Mouse (Mus musculus) megakaryocyte, embryonic 14.5 days (primary cell): ENCODE measurements around the gene Glod5. TPM values are rescaled to one million over a fixed set of nuclear protein-coding genes. Genes with fewer than 3 reads are reported as not detected.
"Not testable (repeated sequence)": the region's sequence is repeated elsewhere in the genome, so short reads cannot be mapped to it uniquely, and the experiment has no call there.

ENCODE experiments used
- H3K27me3 ChIP-seq: replicated peaks from 2 replicates; pipeline ENCODE3; 2012; ENCODE audit warnings: inconsistent platforms
- H3K36me3 ChIP-seq: replicated peaks from 2 replicates; pipeline ENCODE3; 2012; ENCODE audit warnings: low read length, inconsistent platforms, mixed read lengths
- H3K4me1 ChIP-seq: 2 replicates; pipeline ENCODE4 v1.6.1; 2012; ENCODE audit warnings: inconsistent platforms
- H3K4me3 ChIP-seq: replicated peaks from 2 replicates; pipeline ENCODE3; 2012; ENCODE audit warnings: moderate library complexity, mild to moderate bottlenecking, inconsistent platforms
- H3K9me3 ChIP-seq: 2 replicates; pipeline ENCODE4 v1.6.1; 2012; ENCODE audit warnings: inconsistent platforms
- FLI1 ChIP-seq: IDR thresholded peaks from 2 replicates; pipeline ENCODE4 v1.6.1; 2012; ENCODE audit warnings: low read length, inconsistent platforms, mixed read lengths
- GATA1 ChIP-seq: IDR thresholded peaks from 3 replicates; pipeline ENCODE4 v1.6.1; 2012; ENCODE audit warnings: mixed read lengths, low read length, inconsistent platforms, borderline replicate concordance
- polyA plus RNA-seq: library from polyadenylated mRNA; stranded (reverse); fragments of >175 nt; gene quantifications from 2 replicates; pipeline ENCODE4 v1.2.3, GENCODE M21; 2012; ENCODE audit warnings: low replicate concordance; ENCODE audit not compliant: insufficient read depth

The Glod5 gene
- 0.94 TPM in 1 of 2 replicates, not detected in the other for polyA plus RNA-seq

GRCm38 (mm10) chrX:8018286-8018685, at the start of gene Glod5:
TSS of gene Glod5 (minus strand) at chrX:8018492.
- no peaks in the 10 kb centered on the region for H3K9me3 ChIP-seq
- peaks cover 1% of the 10 kb centered on the region for H3K27me3 ChIP-seq
- H3K4me1 ChIP-seq, result peaks cover 18% of the 10 kb centered on the region
- no peak for TF ChIP-seq GATA1
- no peak for TF ChIP-seq FLI1
- H3K4me3 ChIP-seq, result no peak within 1 kb of the TSS
- no peaks in the 10 kb centered on the region for H3K36me3 ChIP-seq

DNA sequence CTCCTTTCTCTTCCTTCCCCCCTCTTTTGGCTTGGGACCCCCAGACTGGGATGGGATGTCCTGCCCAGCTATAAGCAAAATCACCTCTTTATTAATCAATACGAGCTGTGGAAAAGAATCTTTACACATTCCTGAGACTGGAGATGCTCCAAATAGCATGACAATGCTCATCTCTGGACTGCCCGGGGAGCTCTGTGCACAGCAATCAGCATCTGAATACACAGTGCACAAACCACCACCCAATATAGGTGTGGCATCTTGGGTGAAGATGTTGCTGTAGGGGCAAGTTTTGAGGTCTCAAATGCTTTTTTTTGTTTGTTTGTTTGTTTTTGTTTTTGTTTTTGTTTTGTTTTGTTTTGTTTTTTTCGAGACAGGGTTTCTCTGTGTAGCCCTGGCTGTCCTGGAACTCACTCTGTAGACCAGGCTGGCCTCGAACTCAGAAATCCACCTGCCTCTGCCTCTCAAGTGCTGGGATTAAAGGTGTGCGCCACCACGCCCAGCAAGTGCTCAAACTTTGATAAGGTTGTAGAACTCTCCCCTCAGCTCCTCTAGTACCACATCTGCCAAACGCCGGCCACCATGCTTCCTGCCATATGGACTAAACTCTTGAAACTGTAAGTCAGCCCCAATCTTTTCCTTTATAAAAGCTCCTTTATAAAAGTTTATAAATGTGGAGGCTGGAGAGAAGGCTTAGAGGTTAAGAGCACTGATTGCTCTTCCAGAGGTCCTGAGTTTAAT, 32.9 kb upstream of the Glod5 start:
- not testable (repeated sequence) for H3K4me3 ChIP-seq, H3K9me3 ChIP-seq, H3K36me3 ChIP-seq, H3K4me1 ChIP-seq
- peaks cover 14% of the 10 kb centered on the region for H3K27me3 ChIP-seq

DNA sequence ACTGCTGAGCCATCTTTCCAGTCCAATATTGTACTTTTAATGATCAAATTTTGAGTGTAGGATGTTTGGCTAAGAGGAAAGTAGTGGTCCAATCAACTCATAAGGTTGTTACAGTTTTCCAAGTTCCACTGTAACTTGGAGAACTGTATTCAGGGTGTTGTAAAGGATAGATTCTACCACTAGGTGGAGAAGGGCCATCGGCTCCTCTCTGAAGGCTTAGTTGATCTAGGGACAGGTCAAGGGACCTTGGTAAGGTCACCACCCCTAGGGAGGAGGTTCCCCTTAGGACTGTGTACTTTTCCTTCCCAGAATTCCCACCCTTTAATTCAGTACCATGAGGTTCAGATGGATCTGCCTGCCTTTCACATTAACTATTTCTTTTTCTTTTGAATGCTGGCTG, 14.7 kb upstream of the Glod5 start:
- Histone ChIP-seq H3K27me3 (peaks cover 11% of the 10 kb centered on the region), H3K4me1 (no peaks in the 10 kb centered on the region), H3K9me3 (no peaks in the 10 kb centered on the region), H3K4me3 (no peak overlapping the region), H3K36me3 (no peaks in the 10 kb centered on the region)
- TF ChIP-seq FLI1 (no peak), GATA1 (no peak)

DNA sequence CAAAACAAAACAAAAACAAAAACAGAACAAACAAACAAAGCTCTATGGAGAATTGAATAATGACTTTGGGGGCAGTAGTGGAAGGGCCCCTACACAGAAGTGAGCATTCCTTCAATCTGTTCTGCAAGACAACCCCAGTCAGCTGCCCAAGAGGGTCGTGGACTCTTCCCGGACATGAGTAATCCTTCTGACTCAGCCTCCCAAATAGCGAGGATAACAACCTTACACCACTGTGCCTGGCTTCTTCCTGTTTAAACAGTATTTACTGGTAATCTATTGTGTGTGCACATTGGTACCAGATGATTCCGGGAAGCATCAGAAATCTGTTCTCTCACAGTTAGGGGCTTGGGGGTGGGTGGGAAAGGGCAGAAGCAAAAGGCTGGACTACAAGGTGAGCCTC, 8.5 kb upstream of the Glod5 start:
- no peak overlapping the region for H3K4me3 ChIP-seq
- H3K4me1 ChIP-seq, result peaks cover 11% of the 10 kb centered on the region
- no peaks in the 10 kb centered on the region for H3K9me3 ChIP-seq
- peaks cover 6% of the 10 kb centered on the region for H3K27me3 ChIP-seq
- TF ChIP-seq GATA1 (no peak), FLI1 (no peak)
- H3K36me3 ChIP-seq, result no peaks in the 10 kb centered on the region

GRCm38 (mm10) chrX:8024795-8025194, 6.5 kb upstream of the Glod5 start:
- Histone ChIP-seq H3K36me3 (no peaks in the 10 kb centered on the region), H3K9me3 (no peaks in the 10 kb centered on the region), H3K4me3 (no peak overlapping the region), H3K27me3 (peaks cover 1% of the 10 kb centered on the region), H3K4me1 (peaks cover 11% of the 10 kb centered on the region)
- TF ChIP-seq GATA1 (no peak), FLI1 (no peak)

DNA sequence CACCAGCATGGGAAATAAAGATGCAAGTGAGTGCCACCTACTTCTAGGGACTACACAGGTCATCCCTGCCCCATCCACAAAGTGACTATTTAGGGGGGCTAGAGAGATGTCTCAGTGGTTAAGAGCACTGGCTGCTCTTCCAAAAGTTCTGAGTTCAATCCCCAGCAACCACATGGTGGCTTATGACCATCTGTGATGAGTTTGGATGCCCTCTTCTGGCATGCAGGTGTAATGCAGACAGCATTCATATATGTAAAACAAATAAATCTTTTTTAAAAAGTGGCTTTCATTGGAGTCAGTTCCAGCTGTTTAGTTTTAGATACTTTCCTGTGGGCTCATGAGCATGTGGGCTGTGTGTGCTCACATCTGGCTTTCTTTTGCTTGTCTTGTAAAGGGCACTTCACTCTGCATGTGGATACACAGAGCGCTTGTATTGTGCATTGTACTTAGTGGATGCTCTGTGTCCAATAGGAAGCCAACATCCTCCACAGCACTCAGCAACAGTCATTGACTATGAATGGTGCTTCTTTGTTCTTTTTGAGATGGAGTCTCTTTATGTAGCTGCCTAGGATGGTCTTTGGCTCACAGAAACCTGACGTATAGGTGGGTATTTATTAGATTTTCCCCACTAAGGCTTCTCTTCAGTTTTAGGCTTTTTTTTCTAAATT, 2.0 kb upstream of the Glod5 start:
- Histone ChIP-seq H3K4me1 (peaks cover 17% of the 10 kb centered on the region), H3K36me3 (no peaks in the 10 kb centered on the region), H3K4me3 (no peak overlapping the region), H3K27me3 (peaks cover 1% of the 10 kb centered on the region), H3K9me3 (no peaks in the 10 kb centered on the region)
- TF ChIP-seq GATA1, result no peak
- TF ChIP-seq FLI1, result no peak

GRCm38 (mm10) chrX:8017142-8017541, 1.1 kb downstream of the Glod5 start:
- Histone ChIP-seq H3K4me1 (peaks cover 20% of the 10 kb centered on the region), H3K9me3 (no peaks in the 10 kb centered on the region), H3K36me3 (no peaks in the 10 kb centered on the region), H3K27me3 (no peaks in the 10 kb centered on the region), H3K4me3 (no peak overlapping the region)
- TF ChIP-seq FLI1 (no peak), GATA1 (no peak)

DNA sequence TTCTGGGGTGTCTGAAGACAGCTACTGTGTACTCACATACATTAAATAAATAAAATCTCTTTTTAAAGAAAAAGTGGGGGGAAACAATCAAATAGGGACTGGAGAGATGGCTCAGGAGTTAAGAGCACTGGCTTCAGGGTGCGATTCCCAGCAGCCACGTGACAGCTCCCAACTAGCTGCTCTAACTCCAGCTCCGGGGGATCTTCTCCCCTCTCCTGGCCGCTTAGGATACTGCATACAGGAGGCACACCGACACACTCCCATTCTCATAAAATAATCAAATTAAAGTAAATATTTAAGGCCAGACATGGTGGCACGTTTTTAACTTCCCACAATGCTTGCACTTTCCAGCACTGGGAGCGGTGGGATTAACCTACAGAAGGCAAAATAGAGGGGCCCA, 2.6 kb downstream of the Glod5 start:
- not testable (repeated sequence) for H3K9me3 ChIP-seq, H3K4me3 ChIP-seq, H3K36me3 ChIP-seq, H3K27me3 ChIP-seq
- peaks cover 23% of the 10 kb centered on the region for H3K4me1 ChIP-seq

- Histone ChIP-seq H3K27me3 (no peaks in the 10 kb centered on the region), H3K36me3 (no peaks in the 10 kb centered on the region), H3K4me3 (no peak overlapping the region), H3K9me3 (no peaks in the 10 kb centered on the region), H3K4me1 (peaks cover 30% of the 10 kb centered on the region)
- TF ChIP-seq GATA1 (no peak), FLI1 (no peak)
Observed at GRCm38 (mm10) chrX:8013569-8014314, 4.5 kb downstream of the Glod5 start.

GRCm38 (mm10) chrX:8013157-8013556, 5.1 kb downstream of the Glod5 start:
- Histone ChIP-seq H3K4me1 (peaks cover 30% of the 10 kb centered on the region), H3K27me3 (no peaks in the 10 kb centered on the region), H3K9me3 (no peaks in the 10 kb centered on the region), H3K36me3 (no peaks in the 10 kb centered on the region), H3K4me3 (no peak overlapping the region)
- TF ChIP-seq FLI1 (no peak), GATA1 (no peak)

DNA sequence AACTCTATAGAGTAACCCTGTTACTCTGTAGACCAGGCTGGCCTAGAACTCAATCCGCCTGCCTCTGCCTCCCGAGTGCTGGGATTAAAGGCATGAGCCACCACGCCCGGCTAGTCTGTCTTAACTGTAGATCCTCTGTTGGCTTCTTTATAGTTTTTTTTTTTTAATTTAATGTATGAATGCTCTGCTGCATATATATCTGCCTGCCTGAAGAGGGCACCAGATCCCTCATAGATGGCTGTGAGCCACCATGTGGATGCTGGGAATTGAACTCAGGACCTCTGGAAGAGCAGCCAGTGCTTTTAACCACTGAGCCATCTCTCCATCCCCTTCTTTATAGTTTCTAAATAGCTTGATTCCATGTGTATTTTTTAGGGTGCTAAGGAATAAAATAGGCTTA, 8.9 kb downstream of the Glod5 start:
- H3K27me3 ChIP-seq, H3K9me3 ChIP-seq, H3K4me3 ChIP-seq, H3K36me3 ChIP-seq: not testable (repeated sequence)
- peaks cover 24% of the 10 kb centered on the region for H3K4me1 ChIP-seq
